Mouse (Mus musculus) gastrocnemius, postnatal 4 days (tissue): ENCODE data around the gene Olfr1320. TPM values are rescaled to one million over a fixed set of nuclear protein-coding genes. Genes with fewer than 3 reads are reported as not detected.
A peak's percentile ranks its signal among the peaks of the same experiment; 100 is the strongest.

Experiments
- DNase-seq, 2 experiments: peaks; one replicate each; pipeline ENCODE4 v3.0.0; 2021 to 2022; ENCODE audit warnings: low spot score in 2 of 2, mixed read lengths in 2 of 2
- long read RNA-seq, 2 experiments: library from polyadenylated mRNA; stranded (forward); transcript quantifications; one replicate each; pipeline ENCODE4 v2.0.0; 2021
- total RNA-seq, 2 experiments: library from RNA; stranded (reverse); gene quantifications; 2 replicates each; pipeline ENCODE4 v1.2.3; 2021

Gene Olfr1320
- not detected for total RNA-seq
- long read RNA-seq, experiment 1, result 0 reads
- long read RNA-seq, experiment 2, result 0 reads

GRCm38 (mm10) chrX:49672033-49672432, at the start of gene Olfr1320:
Gene Olfr1320 (plus strand): TSS chrX:49672333.
- DNase-seq, result no peak

DNA sequence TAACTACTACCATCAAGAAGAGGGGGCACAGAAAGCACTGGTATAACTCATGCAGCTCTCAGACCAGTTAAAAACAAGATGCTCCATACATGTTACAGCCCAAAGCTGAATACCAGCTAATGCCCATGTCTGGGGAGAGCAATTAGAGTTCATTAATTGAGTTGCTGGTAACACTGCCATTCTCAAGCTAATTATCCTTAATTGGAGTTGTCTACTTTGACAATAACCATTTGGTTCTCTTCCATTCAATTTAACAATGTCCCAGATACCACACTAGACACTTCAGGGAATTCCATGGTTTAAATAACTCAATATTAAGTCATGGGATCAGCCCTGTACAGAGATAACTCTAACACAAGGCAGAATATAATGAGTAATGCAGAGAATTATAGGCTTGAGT, 44.6 kb upstream of the Olfr1320 start:
- DNase-seq, result no peak

GRCm38 (mm10) chrX:49631195-49631594, 40.9 kb upstream of the Olfr1320 start:
- no peak for DNase-seq

- peak in 1 of 2 experiments; percentile 5 for DNase-seq
These were observed 11.4 kb upstream of the Olfr1320 start for GRCm38 (mm10) chrX:49660781-49661180.

Other genes starting within 250 kb of the Olfr1320 start
- gene Arhgap36, start 208.4 kb upstream of the Olfr1320 start, total RNA-seq, result 100 to 1,000 TPM; 343 to 516 TPM
- gene Olfr1321, start 62.7 kb downstream of the Olfr1320 start, total RNA-seq, result under 1 TPM in 1 of 2 experiments, not detected in 1; 0.10 TPM
- 100 to 1,000 TPM; 124 to 131 TPM for gene Igsf1, start 125.4 kb downstream of the Olfr1320 start, total RNA-seq
- gene Olfr1322, start 219.2 kb downstream of the Olfr1320 start, total RNA-seq, result not detected